Mouse (Mus musculus) embryonic facial prominence, embryonic 11.5 days (tissue): ENCODE measurements around the gene Mgat5. TPM values are rescaled to one million over a fixed set of nuclear protein-coding genes. Genes with fewer than 3 reads are reported as not detected.

Source experiments
- ATAC-seq: fragments of 200-750 bp; cut with Nextera tagmentation; replicated peaks from 2 replicates; pipeline ENCODE4 v1.8.0; 2017; ENCODE audit warnings: low read depth; ENCODE audit not compliant: insufficient number of reproducible peaks, low FRiP score, low TSS enrichment
- DNase-seq: peaks from one replicate; pipeline ENCODE4 v3.0.0-alpha.2; 2015; ENCODE audit warnings: low spot score
- H3K27ac ChIP-seq: fragments of 300-500 bp; sonication (generic); replicated peaks from 2 replicates; pipeline ENCODE4 v1.5.1; 2014; ENCODE audit warnings: mild to moderate bottlenecking, low read depth, low read length, control low read depth
- H3K27me3 ChIP-seq: fragments of 300-500 bp; sonication (generic); 2 replicates; pipeline ENCODE4 v1.6.1; 2014; ENCODE audit warnings: mild to moderate bottlenecking, low read length, moderate library complexity, mixed read lengths; ENCODE audit not compliant: control insufficient read depth, insufficient read depth
- H3K36me3 ChIP-seq: fragments of 300-500 bp; sonication (generic); replicated peaks from 2 replicates; pipeline ENCODE4 v1.6.1; 2014; ENCODE audit warnings: low read depth, mild to moderate bottlenecking, low read length, moderate library complexity, mixed read lengths; ENCODE audit not compliant: control insufficient read depth, insufficient read depth
- H3K4me1 ChIP-seq: fragments of 300-500 bp; sonication (generic); 2 replicates; pipeline ENCODE4 v1.6.1; 2014; ENCODE audit warnings: low read length, mixed read lengths; ENCODE audit not compliant: control insufficient read depth, insufficient read depth
- H3K4me2 ChIP-seq: fragments of 300-500 bp; sonication (generic); 2 replicates; pipeline ENCODE4 v1.6.1; 2014; ENCODE audit warnings: low read depth, mild to moderate bottlenecking, control low read depth, low read length, moderate library complexity
- H3K4me3 ChIP-seq: fragments of 300-500 bp; sonication (generic); 2 replicates; pipeline ENCODE4 v1.5.1; 2014; ENCODE audit warnings: low read depth, low read length, control low read depth
- H3K9ac ChIP-seq: fragments of 300-500 bp; sonication (generic); replicated peaks from 2 replicates; pipeline ENCODE4 v1.6.1; 2014; ENCODE audit warnings: mild to moderate bottlenecking, control low read depth, low read length
- H3K9me3 ChIP-seq: fragments of 300-500 bp; sonication (generic); replicated peaks from 2 replicates; pipeline ENCODE4 v1.6.1; 2016; ENCODE audit warnings: mild to moderate bottlenecking, low read length, inconsistent platforms, mixed read lengths; ENCODE audit not compliant: control insufficient read depth
- WGBS: fragments of 180-500 bp; shearing (Covaris S2); extraction: QIAGEN DNeasy Blood & Tissue Kit; methylation state at CpG from one replicate; pipeline ENCODE4 v1.1.7; 2014; 5-methylcytosine and 5-hydroxymethylcytosine counted together
- polyA plus RNA-seq: library from polyadenylated mRNA; unstranded; fragments of >200 nt; fragmentation: Nextera tagmentation; extraction: Ambion mirVana; gene quantifications from 2 replicates; pipeline ENCODE4 v1.2.1, GENCODE M21; 2014

Gene Mgat5
- polyA plus RNA-seq, 1 experiment from 2014 or later = 6.1 TPM

DNA sequence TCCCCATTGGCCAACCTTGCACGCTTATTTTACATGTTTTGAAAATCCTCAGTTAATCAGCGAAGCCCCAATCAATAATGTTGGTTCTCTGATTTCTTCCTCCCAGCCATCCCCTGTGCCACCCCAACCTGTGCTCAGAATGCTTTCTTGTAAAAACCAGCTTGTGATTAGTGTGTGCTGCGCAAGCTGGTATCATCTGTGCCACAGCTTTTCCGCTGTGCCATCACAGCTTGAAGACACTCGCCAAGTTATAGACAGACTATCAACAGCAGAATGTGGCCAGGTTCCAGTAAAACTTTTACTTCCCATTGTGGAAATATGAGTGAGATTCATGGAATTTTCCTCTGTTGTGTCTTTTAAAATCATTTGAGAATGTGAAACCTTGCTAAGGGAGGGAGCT is 190.9 kb downstream of the Mgat5 start:
- H3K4me1 ChIP-seq = no peaks in the 10 kb centered on the region
- H3K4me2 ChIP-seq = no peak overlapping the region
- H3K9me3 ChIP-seq = no peaks in the 10 kb centered on the region
- H3K27me3 ChIP-seq = no peaks in the 10 kb centered on the region
- DNase-seq (no peak), ATAC-seq (no peak)
- WGBS = 92% methylated on average over 5 of the region's 5 CpGs
- H3K4me3 ChIP-seq = no peak overlapping the region
- H3K9ac ChIP-seq = no peak overlapping the region
- H3K27ac ChIP-seq = no peak overlapping the region
- H3K36me3 ChIP-seq = no peaks in the 10 kb centered on the region

DNA sequence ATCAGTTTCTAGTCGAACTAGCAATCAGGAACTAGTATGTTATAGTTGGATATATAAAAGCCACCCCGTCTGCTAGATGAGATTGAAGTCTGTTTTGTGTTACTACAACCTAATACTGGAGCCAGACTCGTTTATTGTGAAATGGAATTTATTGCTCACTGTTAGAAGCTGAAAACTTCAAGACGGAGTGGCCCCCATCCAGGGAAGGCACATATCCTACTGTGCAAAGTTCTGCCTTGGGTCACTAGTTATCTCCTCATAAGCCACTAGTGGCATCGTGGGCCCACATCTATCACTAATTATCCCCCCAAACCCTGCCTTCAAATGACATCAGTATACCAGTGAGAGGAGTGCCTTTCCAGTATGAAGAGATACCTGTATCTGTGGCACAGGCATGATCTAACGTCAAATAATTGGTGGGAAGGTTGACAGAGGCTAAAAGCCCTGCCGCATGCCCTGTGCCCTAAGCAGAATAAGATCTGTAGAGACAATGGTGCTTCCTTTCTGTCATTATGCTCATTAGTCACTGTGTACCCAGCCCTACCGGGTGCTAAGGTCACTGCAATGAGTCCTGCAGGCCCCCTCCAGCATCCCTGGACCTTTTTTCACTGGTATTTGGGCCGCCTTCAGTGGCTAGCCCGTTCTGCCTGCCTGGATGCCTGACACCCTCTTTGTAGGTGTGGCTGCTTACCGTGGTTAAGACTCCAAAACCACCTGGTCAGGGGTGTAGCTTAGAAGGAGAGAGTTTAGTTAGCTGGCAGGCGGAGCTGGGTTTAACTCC is 191.9 kb downstream of the Mgat5 start:
- H3K27ac ChIP-seq = no peak overlapping the region
- no peak overlapping the region for H3K4me2 ChIP-seq
- ATAC-seq (no peak), DNase-seq (no peak)
- no peaks in the 10 kb centered on the region for H3K36me3 ChIP-seq
- H3K27me3 ChIP-seq = no peaks in the 10 kb centered on the region
- H3K9me3 ChIP-seq = no peaks in the 10 kb centered on the region
- H3K9ac ChIP-seq = no peak overlapping the region
- 76% methylated on average over 12 of the region's 12 CpGs for WGBS
- no peak overlapping the region for H3K4me3 ChIP-seq
- H3K4me1 ChIP-seq = no peaks in the 10 kb centered on the region

DNA sequence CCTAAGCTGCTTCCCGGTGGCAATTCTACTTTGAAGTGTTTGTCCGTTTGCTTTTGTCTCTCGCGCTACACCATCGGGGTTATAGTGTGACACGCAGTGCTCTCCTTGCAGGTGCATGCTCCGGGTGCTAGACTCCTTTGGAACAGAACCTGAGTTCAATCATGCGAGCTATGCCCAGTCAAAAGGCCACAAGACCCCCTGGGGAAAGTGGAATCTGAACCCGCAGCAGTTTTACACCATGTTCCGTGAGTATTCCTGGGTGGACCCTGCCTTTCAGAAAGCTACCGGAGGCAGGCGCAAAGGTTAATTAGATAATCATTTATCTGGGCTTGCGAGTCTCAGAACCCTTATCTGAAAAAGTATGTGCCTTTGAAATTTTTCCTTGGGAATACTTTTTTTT is 192.6 kb downstream of the Mgat5 start:
- H3K36me3 ChIP-seq = no peaks in the 10 kb centered on the region
- H3K9me3 ChIP-seq = no peaks in the 10 kb centered on the region
- 75% methylated on average over 13 of the region's 13 CpGs for WGBS
- H3K9ac ChIP-seq = no peak overlapping the region
- H3K27me3 ChIP-seq = no peaks in the 10 kb centered on the region
- no peak for DNase-seq
- H3K4me1 ChIP-seq = no peaks in the 10 kb centered on the region
- H3K4me2 ChIP-seq = no peak overlapping the region
- no peak overlapping the region for H3K4me3 ChIP-seq
- ATAC-seq = no peak
- no peak overlapping the region for H3K27ac ChIP-seq

DNA sequence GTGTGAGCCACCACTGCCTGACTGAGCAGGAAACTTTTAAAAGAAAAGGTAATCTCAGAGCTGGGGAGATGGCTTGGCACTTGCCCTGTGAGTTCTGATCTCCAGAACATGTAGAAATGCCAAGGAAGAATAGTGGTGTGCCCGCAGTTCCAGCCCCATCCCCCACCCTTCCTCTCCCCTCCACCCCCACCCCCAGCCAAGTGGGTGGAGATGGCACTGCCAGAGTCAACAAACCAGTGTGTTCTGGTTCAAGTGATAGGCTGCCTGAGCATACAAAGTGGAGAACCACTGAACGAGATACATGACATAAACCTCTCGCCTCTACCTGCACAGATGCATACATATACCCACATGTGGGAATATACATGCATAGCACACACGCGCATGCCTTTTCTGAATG is 193.4 kb downstream of the Mgat5 start:
- DNase-seq = no peak
- no peak overlapping the region for H3K4me3 ChIP-seq
- WGBS = 95% methylated on average over 5 of the region's 5 CpGs
- H3K4me1 ChIP-seq = no peaks in the 10 kb centered on the region
- no peaks in the 10 kb centered on the region for H3K36me3 ChIP-seq
- no peak overlapping the region for H3K27ac ChIP-seq
- no peak for ATAC-seq
- H3K27me3 ChIP-seq = no peaks in the 10 kb centered on the region
- no peaks in the 10 kb centered on the region for H3K9me3 ChIP-seq
- no peak overlapping the region for H3K4me2 ChIP-seq
- no peak overlapping the region for H3K9ac ChIP-seq

DNA sequence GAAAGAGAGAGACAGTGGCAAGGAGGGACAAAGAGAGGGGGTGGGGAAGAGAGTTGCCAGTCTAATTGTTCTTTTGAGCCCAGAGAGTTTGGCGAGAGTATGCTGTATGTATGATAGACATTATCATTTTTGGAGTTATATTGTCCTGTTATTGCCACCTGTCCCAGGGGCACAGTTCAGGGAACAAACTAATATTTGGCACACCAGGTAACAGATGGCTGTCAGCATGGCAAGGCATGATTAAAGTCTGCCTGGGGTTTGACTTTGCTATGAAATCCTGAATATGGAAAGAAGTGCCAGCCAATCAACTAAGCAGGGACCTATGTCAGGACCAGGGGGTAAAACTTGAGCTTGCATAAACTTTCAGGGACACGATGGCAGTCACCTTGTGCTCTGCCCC is 195.4 kb downstream of the Mgat5 start:
- H3K27ac ChIP-seq = no peak overlapping the region
- no peaks in the 10 kb centered on the region for H3K27me3 ChIP-seq
- no peak for DNase-seq
- no peak overlapping the region for H3K9ac ChIP-seq
- H3K9me3 ChIP-seq = no peaks in the 10 kb centered on the region
- 53% methylated on average over 2 of the region's 2 CpGs for WGBS
- ATAC-seq = no peak
- H3K36me3 ChIP-seq = no peaks in the 10 kb centered on the region
- H3K4me2 ChIP-seq = no peak overlapping the region
- no peaks in the 10 kb centered on the region for H3K4me1 ChIP-seq
- H3K4me3 ChIP-seq = no peak overlapping the region

DNA sequence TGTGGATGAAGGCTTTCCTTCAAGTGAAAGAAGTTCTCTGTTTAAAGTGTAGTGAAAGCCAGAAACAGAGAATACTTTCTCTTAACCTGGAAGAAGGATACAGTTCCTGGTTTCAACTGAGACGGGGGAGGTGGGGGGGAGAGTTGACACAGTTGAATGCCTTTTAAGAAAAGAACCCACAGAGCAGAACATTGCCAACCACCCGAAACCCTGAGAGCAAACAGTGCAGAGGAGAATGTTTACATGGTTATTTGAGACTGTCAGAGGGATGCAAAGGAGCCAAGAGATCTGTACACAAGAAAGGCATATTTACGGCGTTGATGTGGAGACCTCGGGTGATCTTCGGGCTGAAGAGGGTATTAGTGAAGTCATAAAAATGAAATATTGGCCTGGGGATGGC is 195.9 kb downstream of the Mgat5 start:
- H3K36me3 ChIP-seq = no peaks in the 10 kb centered on the region
- H3K9ac ChIP-seq = no peak overlapping the region
- H3K4me3 ChIP-seq = no peak overlapping the region
- no peak overlapping the region for H3K27ac ChIP-seq
- ATAC-seq (no peak), DNase-seq (no peak)
- H3K4me1 ChIP-seq = no peaks in the 10 kb centered on the region
- H3K27me3 ChIP-seq = no peaks in the 10 kb centered on the region
- 35% methylated on average over 6 of the region's 6 CpGs for WGBS
- H3K9me3 ChIP-seq = no peaks in the 10 kb centered on the region
- no peak overlapping the region for H3K4me2 ChIP-seq

DNA sequence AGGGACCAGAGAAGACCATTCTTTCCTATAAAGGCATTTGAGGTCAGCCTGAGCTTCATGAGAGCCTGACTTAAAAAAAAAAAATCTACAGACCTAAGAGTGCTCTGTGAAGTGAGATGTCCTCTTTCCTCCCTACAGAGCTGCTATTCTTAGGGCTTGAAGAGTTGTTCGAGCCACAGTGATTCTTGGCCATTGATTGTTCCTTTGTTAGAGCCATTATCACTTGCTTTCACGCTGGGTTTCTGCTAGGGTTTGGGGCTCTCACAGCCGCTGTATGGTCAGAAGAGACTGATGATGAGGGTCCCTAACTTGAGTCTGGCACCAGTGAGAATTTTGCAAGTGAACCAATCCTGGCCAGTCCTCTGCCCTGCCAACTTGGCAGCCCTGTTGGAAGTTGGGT is 199.8 kb downstream of the Mgat5 start:
- H3K4me1 ChIP-seq = no peaks in the 10 kb centered on the region
- H3K27me3 ChIP-seq = no peaks in the 10 kb centered on the region
- H3K9ac ChIP-seq = no peak overlapping the region
- WGBS = 52% methylated on average over 3 of the region's 3 CpGs
- no peaks in the 10 kb centered on the region for H3K36me3 ChIP-seq
- no peak overlapping the region for H3K4me2 ChIP-seq
- DNase-seq (no peak), ATAC-seq (no peak)
- no peak overlapping the region for H3K27ac ChIP-seq
- no peaks in the 10 kb centered on the region for H3K9me3 ChIP-seq
- H3K4me3 ChIP-seq = no peak overlapping the region

DNA sequence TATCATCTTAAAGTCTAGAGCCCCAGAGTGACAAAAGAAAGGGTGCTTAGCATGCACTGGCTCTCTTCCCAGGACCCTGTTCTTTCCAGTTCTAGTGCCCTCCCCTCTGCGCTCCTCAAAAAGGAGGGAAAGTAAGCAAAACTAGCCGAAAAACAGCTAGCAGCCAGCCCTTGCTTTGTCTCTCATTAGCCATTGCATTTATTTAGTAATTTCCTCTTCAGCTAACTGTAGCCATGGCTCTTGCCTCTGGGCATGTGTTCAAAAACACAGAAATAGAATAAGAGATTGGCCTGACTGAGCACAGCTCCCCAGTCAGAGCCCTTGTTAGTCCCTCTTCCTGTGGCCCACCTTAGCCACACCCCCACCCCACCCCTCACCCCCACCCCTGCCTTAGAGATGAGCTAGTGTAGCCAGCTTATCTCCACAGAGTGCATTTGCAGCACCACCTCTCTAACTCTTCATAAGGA is 204.2 kb downstream of the Mgat5 start:
- Histone ChIP-seq H3K36me3 (no peaks in the 10 kb centered on the region), H3K27ac (no peak overlapping the region), H3K4me1 (no peaks in the 10 kb centered on the region), H3K9ac (no peak overlapping the region), H3K4me3 (no peak overlapping the region), H3K9me3 (no peaks in the 10 kb centered on the region), H3K27me3 (no peaks in the 10 kb centered on the region), H3K4me2 (no peak overlapping the region)
- 59% methylated on average over 2 of the region's 2 CpGs for WGBS
- ATAC-seq (peak; percentile 60), DNase-seq (no peak)
